Mouse (Mus musculus) embryo, embryonic 10.5 days (tissue): ENCODE data around the gene Dlx4.

Experiments
- DNase-seq: peaks from one replicate; pipeline ENCODE4 v3.0.0-alpha.2; 2015; ENCODE audit warnings: low spot score

Dlx4 gene

DNA sequence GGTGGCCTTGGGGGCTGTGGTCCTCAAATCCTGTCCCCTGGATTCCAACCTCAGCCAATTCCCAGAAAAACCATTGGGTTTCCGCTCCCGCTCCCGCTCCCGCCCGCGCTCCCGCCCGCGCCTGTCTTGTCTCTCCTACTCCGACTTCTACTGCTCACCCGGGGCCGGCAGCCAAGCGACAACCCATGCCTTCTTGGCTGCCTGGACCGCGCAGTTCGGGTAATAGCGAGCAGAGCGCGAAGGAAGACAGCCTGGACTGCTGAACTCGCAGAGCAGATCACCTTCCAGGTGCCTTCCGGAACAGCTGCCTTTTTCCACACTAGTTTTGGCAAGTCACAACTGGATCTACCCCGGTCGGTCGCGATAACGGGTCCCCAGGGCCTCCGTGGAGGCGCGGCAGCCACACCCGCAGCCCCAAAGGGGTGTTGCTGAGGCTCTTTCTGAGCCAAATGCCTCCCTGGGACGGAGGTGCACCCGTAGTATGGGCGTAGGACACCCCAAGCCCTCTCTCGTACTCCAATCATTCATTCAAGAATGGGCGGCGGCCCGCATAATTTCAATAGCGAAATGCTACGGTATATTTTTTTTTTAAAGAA, 3.0 kb downstream of the Dlx4 start:
- DNase-seq = no peak

DNA sequence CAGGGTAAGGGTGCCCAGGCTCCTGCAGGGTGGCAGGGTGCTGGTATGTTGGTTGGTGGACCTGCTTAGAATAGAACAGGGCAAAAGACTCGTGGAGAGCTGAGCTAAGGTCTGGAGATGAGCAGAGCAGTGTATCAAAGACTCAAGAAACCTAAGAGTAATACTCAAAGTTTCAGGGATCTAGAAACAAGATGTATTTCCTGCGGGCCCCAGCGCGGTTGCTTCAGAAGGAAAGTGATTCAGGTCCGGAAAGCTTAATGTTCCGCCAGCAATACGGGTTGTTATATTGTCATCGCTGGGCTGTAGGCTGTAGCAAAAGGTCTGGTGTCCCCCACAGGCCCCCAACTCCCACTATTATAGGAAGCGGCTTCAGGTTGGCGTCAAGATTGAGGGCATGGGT, 3.8 kb downstream of the Dlx4 start:
- DNase-seq = no peak

DNA sequence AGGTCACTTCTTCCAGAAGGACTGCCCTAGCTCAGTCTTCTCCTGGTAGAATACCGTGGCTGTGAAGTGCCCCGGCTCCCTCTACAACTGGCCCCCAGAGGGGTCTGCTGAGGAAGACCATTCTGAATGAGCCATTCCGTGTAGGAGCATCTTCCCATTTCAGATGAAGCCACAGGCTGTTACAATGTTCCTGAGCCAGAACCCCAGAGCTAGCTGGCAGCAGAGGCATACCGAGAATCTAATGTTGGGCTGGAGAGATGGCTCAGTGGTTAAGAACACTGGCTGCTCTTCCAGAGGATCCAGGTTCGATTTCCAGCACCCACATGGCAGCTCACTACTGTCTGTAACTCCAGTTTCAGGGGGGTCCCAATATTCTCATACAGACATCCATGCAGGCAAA, 6.2 kb downstream of the Dlx4 start:
- DNase-seq = no peak

DNA sequence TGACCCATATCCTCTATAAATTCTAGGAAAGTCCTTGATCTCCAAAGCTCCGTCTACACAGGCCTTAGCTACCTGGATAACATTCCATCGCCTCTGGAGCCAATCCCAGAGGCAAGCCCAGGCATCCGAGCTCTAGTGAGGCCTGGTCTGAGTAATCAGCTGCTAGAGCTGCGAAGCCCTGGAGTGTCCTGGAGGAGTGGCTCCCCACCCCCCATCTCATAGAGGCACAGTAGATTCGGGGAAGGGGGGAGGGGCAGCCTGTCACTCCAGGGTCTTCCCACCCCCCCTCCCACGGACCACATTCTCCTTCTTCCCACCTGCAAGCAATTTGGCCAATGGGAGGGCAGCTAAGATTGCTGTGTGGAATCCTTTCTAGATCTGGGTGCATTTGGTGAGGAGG, 8.8 kb downstream of the Dlx4 start:
- no peak for DNase-seq

DNA sequence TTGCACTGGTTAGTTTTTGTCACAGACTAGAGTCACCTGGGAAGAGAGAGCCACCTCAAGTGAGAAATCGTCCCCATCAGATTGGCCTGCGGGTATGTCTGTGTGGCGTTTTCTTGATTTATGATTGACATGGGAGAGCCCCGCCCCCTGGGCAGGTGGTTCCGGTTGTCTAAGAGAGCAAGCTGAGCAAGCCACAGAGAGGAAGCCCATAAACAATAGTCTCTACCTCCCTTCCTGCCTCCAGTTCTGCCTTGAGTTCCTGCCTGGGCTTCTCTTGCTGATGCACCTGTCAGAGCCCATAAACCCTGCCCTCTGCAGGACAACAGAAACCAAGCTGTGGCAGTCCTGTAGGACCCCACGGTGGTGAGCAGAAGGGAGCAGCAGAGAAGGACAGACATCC, 12.7 kb downstream of the Dlx4 start:
- DNase-seq = no peak

DNA sequence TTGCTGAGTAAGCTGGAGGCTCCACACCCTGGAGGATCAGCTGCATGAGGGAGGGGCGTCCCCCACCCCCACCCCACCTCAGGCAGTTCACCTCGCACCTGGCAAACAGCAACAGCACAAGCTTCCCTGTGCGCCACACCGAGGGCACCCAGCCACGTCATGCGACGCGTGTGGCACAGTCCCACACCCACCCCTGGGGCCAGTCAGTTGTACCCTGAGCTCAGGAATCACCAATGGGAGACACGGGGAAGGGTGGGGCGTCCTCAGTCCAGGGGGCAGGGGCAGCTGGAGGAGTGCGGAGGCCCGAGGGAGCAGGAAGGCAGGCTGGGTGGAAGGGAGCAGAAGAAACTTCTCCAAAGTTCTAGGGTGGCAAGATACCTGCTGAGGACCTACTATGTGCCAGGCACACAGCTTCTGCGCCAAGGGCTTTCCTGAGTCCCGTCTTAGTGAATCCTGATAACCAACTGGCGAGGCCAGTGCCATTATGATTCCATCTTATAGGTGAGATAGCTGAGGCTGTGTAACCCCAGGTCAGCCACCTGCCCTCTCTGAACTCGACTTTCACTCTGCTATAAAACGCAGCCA, 15.3 kb downstream of the Dlx4 start:
- no peak for DNase-seq

DNA sequence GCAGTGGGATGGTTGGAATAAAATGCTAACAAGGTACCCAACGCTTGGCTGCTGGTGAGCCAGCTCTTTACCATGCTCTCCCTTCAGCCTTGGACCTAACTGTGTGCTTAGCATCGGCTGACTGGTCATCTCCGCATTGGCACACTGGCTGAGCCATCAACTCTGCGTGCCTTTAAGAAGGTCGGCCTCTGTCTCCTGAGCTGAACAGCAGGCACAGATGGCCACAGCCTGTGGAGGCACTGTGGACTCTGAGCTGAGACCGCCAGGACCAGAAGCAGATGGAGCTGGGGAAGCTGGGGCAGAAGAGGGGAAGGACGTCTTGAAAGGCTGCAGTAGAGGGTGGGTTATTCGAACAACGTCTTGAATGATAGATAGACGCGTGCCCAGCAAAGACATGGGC, 17.7 kb downstream of the Dlx4 start:
- DNase-seq = no peak

DNA sequence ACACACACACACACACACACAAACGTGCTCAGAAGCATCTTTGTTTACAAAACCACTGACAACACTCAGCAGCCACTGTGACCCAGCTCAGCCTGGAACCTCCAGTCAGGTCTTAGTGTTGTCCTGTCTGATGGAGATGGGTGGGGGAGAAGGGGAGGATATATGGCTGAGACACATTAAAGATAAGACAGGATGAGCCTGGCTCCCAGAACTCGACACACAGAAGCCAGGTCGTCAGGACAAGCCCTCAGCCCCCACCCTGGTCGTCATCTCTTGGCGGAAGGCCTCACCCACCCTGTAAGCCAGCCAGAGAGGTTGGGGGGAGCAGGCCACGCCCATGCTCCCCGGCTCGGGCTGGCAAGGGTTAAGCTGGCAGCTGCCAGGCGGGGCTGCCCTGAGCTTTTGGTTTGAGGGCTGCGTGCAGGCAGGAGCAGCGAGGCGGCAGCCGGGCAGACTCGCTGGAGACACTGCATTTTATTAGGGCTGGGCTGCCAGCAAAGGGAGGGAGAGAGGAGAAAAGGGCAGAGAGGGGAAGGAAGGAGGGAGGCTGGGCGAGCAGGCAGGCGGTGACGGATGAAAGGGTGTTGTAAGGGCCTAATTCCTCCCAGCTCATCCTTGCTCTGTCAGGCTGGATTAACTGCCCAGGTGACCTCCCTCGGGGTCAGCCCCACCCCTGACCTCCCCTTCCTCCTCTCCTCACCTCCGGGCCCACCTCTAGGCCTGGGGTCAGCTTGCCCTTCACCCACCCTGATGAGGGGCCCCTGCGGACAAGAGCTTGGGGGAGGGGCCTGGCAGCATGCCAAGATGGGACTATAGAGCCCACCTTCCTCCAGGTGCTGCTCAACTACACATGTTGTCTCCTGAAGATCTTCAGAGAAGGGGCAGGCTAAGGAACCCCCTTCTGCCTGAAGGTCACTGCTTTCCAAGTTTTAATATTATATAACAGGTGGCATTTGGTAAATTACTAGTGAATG, 19.5 kb downstream of the Dlx4 start:
- DNase-seq = peak; percentile 66

DNA sequence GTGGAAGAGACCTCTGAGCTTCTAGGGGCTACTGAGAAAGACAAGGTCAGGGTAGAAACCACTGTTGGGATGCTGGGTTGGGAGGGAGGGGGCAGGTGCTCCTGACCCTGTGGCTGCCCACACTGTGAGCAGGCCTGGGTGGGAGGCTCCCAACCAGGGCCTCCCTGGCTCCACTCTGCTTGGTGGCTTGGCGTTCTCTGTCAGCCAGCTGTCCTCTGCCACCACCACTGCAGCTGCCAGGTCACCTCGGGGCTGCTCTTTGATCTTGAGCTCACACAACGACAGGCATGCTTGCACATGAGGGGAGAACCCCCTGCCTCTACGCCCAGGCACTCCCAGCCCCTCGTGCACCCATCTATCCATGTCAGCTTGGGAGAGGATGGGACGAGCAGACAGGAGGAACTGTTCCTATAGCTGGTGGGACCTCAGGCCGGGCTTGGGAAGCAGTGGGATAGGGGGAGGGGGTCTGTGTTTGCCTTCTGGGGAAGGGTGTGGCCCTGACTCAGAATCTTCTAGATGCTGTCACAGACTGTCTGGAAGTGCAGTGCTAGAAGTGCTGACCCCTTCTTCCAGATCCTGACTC, 20.6 kb downstream of the Dlx4 start:
- no peak for DNase-seq

DNA sequence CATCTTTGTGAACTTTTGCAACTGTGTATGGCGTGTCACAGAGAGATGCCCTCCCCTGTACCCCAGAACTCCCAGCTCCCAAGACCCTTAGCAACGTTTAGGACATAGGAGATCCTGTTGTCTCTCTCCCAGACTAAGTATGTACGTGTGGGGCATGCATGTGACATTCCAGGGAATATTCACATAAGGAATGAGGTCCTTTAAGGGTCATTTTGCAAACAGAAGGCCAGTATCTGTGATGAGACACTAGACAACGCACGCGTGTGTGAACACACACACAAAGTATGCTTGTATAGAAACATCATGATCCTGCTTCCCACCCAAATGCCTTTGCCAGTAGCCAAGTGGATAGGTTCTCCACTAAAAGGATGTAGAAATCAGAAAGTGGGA, 24.0 kb downstream of the Dlx4 start:
- no peak for DNase-seq

DNA sequence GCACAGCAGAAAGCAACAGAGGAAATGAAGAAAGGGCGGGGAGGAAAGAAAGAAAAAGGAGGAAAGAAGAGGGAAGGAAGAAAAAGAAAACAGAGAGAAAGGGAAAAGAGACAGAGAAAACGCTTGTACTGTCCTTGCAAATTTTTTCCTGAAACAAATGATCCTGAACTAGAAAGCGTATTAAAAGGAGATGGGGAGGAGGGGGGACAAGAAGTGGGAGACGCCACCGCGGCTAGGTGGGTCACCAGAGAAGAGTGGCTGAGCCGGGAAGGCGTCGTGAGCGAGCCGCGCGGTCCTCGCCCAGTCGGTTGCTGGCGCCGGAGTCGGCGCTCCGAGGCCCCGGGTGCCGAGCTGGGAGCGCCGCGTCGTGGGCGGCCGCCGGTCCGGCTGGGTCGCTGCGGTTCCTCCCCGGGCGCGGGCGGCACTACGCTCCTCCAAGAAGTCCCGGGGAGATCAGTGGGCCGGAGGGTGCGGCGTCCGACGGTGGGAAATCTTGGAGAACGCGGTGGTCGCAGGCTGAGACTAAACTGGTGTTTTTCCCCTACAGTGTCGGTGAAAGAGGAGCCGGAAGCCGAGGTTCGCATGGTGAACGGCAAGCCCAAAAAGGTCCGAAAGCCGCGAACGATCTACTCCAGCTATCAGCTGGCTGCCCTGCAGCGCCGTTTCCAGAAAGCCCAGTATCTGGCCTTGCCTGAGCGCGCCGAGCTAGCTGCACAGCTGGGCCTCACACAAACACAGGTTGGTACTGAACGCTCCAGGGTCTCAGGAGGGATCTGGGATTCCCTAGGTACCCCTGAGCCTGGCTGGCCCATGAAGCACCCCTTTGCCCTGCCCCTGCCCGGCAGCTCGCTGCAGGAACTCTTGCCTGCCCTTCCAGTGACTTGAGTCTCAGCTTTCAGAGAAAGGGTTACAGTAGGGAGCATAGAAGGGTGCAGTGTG, 24.6 kb downstream of the Dlx4 start:
- DNase-seq = peak; percentile 54

DNA sequence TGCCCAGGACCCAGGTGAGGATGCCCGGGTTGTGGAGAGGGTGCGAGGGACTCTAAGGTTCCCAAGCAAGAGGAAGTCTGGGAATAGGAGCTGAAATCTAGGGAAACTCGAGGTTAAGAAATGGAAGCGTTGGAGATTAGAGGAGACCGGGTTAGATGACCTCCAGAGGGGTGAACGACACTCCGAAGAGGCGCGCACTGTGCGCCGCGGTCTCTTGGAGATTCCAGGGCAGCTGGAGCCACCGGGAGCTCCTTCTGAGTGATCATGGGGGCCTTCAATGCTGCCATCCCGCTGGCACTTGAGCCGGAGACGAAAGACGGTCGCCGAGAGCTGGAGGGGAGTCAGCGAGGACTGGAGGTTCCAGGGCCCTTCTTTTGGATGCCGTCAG, 25.4 kb downstream of the Dlx4 start:
- DNase-seq = no peak

DNA sequence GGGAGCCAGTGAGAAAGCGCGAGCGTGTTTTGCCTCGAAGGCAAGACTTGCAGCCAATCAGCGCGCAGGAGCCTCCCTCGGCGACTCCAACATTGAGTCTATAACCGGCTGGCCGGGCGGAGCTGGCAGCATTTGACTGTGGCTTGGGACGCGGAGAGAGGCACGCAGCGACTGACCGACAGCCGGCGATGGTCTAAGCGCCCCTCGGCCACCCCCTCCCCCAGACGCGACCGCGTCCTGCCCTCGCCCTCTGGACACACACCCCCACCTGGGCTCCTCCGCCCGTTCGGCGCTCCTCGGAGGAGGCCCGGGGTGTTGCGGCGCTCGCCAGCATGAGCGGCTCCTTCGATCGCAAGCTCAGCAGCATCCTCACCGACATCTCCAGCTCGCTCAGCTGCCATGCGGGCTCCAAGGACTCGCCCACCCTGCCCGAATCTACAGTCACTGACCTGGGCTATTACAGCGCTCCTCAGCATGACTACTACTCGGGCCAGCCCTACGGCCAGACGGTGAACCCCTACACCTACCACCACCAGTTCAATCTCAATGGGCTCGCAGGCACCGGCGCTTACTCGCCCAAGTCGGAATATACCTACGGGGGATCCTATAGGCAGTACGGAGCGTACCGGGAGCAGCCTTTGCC, 26.0 kb downstream of the Dlx4 start, which contains the start of gene Dlx3:
Gene Dlx3, plus strand, starts transcription at position 130 of the 643 bp plus-strand sequence.
- peak; percentile 85 for DNase-seq

DNA sequence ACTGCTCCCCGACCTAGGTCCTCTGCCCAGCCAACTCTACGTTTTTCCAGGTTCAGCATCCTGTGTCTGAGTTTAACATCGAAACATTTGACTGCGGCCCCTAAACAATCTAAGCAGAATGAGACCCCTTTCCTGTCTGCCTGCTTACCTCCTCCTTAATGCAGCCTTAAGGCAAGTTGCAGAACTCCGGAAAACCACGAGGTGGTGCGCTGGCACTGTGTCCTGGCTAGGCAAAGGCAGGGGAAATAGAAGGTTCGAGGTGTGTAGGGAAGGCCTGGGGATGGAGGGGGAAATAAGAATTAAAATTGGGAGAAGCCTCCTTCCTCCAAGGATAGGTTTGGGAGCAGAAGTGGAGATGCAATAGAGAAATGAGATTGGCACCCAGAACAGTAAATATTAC, 27.6 kb downstream of the Dlx4 start:
- peak; percentile 88 for DNase-seq

DNA sequence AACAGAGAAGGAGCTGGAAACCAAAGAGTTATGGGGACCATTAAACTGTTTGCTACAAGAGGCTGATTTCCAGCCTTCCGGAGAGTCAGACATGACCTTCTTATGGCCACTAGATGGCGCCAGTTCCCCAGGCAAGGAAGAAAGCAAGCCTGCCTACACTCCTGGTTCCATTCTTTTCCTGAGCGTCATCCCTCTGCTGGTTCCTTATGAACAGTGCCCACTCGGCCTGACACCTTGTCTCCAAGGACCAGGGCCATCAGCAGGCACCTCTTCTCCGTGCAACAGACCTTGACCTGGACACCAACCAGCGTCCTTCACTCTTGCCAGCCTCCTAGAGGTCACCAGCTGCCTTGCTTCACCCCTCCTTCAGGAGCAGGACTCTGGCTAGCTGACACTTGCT, 29.0 kb downstream of the Dlx4 start:
- peak; percentile 91 for DNase-seq

DNA sequence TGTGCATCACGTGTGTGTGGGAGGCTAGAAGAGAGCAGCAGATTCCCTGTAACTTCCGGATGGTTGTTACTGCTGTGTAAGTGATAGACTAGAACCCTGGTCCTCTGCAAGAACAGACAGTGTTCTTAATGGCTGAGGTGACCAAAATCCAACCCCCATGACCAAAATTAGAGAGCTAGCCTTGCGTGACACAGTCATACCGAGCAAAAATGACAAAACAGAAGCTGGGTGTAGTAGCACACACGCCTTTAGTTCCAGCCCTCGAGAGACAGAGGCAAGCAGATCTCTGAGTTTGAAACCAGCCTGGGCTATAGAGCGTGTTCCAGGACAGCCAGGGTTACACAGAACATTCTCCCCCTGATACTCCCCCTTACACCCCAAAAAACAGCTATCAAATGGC, 36.0 kb downstream of the Dlx4 start:
- DNase-seq = no peak

DNA sequence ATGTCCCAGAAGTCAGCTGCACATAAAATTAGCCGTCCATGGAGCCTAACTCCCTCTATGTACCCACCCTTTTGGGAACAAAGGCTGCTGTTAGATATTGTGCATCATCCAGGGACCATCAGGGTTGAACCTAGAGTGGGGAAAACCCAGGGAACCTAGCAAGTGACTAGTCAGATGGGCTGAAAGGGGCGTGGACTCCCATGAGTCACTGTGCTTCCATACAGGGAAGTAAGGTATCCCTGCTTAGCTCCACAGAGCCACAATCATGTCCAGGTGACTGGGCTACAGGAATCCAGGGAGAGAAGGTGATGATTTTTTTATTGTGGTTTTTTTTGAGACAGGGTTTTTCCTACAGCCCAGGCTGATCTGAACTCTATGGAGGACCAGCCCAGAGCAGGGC, 37.1 kb downstream of the Dlx4 start:
- no peak for DNase-seq

DNA sequence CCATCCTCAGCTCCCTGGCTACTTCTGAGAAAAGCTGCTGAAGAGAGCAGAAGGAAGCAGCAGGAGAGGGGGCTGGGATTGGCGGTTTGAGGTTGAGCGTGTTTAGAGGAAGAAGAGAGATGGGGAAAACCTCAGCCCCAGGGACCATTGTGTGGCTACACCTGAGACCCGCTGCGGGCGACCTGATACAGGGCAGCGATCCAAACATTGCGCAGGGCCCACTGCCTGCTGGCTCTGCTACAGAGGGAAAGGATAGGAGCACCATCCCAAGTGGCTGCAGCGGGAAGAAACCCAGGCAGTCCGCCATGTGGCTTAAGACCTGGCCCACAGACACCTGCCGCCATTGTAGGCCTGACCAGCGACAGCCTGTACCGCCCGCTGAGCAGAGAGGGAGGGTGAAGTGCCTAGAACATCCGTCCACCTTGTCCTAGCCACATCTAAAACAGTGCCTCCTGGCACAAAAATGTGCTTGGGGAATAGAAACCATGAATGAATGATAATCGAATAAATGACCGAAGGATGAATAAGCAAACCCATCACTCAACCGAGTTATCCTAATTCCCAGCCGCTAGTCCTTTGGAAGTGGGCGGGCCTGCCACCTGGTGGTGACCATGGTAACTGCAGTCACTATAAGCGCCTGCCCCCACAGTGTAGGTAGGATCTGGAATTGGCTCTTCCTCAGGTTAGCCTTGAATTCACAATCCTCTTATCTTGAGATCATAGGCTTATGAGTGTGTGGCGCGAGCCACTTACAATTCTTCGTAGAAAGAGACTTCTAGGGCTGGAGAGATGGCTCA, 39.4 kb downstream of the Dlx4 start:
- peak; percentile 88 for DNase-seq

DNA sequence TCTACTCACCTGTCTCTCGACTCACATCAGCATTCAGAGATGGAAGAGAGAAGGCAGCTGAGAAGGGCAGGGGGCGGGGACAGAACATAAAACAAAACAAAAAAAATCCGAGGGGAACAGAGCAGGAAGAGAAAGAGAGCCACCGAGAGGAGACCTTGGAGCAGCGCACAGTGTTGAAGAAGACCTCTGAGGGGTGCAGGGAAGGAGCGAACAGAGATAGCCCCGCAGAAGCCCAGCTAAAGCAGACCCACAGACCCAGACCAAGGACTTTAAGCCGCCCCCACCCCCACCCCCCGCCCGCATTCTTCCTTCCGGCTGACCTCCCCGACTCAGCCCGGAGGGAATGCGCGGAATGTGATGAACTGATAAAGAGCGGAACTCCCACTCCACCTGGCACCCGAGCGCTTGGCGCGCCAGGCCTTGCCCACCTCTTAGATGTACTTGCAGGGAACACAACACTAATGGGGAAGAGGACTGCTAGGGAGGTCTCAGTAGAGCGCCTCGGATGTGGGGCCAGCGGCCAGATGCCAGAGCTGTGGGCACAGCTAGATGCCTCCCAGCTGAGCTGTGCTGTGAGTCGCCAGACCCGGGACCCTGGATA, 40.7 kb downstream of the Dlx4 start:
- DNase-seq = peak; percentile 57

DNA sequence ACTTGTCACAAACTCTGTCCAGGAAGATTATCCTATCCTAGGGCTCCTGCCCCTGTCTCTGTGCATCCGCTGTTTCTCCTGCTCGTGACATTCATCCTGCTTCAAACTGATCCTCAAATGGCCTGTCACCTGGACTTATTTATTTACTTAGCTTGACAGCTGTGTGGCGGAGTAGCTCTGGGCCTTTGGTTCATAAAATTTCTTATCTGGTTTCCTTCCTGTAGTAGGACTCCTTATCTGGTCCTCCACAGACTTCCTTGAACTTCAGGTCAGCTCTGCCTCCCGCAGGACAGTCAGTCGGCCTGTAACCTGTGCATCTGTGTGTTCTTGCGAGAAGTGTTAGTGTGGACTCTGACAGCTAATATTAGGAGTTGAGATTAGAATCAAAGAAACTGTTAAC, 41.8 kb downstream of the Dlx4 start:
- DNase-seq = no peak
